Mouse (Mus musculus): Measurements from ENCODE around the gene Gm20605. TPM values are rescaled to one million over a fixed set of nuclear protein-coding genes. Genes with fewer than 3 reads are reported as not detected.

The Gm20605 gene
- polyA plus RNA-seq, 2 experiments = 7.4 to 16.8 TPM

- no peak for DNase-seq (ENCODE audit: low spot score)
- no peaks in the 10 kb centered on the region for H3K9me3 ChIP-seq (ENCODE audit: control insufficient read depth, low read length)
- ATAC-seq (ENCODE audit: low FRiP score, low read depth) = no peak
- H3K36me3 ChIP-seq (ENCODE audit: control insufficient read depth, insufficient read depth, low read length) = 0 out of 2 replicates have a peak, but pooled peaks cover 3% of the 10 kb centered on the region
- peak overlapping the region; percentile 56; the same call in 1 of the 2 replicates for H3K27ac ChIP-seq (replicated peaks; ENCODE audit: low read depth, low read length)
- no peak overlapping the region for H3K4me2 ChIP-seq (replicated peaks; ENCODE audit: low read depth, low read length, severe bottlenecking)
- H3K9ac ChIP-seq (ENCODE audit: low read depth, low read length, severe bottlenecking) = no peak overlapping the region
- H3K4me1 ChIP-seq (ENCODE audit: control insufficient read depth, insufficient read depth, low read length) = peaks cover 12% of the 10 kb centered on the region
- no peak for TF ChIP-seq POLR2A (IDR thresholded peaks at IDR 0.05; ENCODE audit: borderline replicate concordance, extremely low read depth, insufficient read depth, insufficient read length)
- no peak overlapping the region for H3K4me3 ChIP-seq (replicated peaks; ENCODE audit: low read length)
- H3K27me3 ChIP-seq (ENCODE audit: control insufficient read depth, insufficient read depth, low read length) = no peaks in the 10 kb centered on the region
- WGBS = 77% methylated on average over 5 of the region's 5 CpGs
Measured at GRCm38 (mm10) chr5:137672361-137672760, 43.4 kb downstream of the Gm20605 start.

GRCm38 (mm10) chr5:137673015-137673414 is 44.0 kb downstream of the Gm20605 start:
- no peak for TF ChIP-seq POLR2A (IDR thresholded peaks at IDR 0.05; ENCODE audit: borderline replicate concordance, extremely low read depth, insufficient read depth, insufficient read length)
- 86% methylated on average over 6 of the region's 6 CpGs for WGBS
- ATAC-seq (ENCODE audit: low FRiP score, low read depth) (no peak), DNase-seq (ENCODE audit: low spot score) (no peak)
- Histone ChIP-seq H3K4me3 (replicated peaks; ENCODE audit: low read length) (no peak overlapping the region), H3K9ac (ENCODE audit: low read depth, low read length, severe bottlenecking) (no peak overlapping the region), H3K27ac (replicated peaks; ENCODE audit: low read depth, low read length) (no peak overlapping the region), H3K4me2 (replicated peaks; ENCODE audit: low read depth, low read length, severe bottlenecking) (no peak overlapping the region), H3K9me3 (ENCODE audit: control insufficient read depth, low read length) (no peaks in the 10 kb centered on the region), H3K27me3 (ENCODE audit: control insufficient read depth, insufficient read depth, low read length) (no peaks in the 10 kb centered on the region), H3K4me1 (ENCODE audit: control insufficient read depth, insufficient read depth, low read length) (peaks cover 12% of the 10 kb centered on the region), H3K36me3 (ENCODE audit: control insufficient read depth, insufficient read depth, low read length) (no peaks in the 10 kb centered on the region)

GRCm38 (mm10) chr5:137674786-137675185 is 45.8 kb downstream of the Gm20605 start:
- no peak for DNase-seq (ENCODE audit: low spot score)
- no peak for TF ChIP-seq POLR2A (IDR thresholded peaks at IDR 0.05; ENCODE audit: borderline replicate concordance, extremely low read depth, insufficient read depth, insufficient read length)
- Histone ChIP-seq H3K4me3 (replicated peaks; ENCODE audit: low read length) (no peak overlapping the region), H3K4me2 (replicated peaks; ENCODE audit: low read depth, low read length, severe bottlenecking) (no peak overlapping the region), H3K27me3 (ENCODE audit: control insufficient read depth, insufficient read depth, low read length) (no peaks in the 10 kb centered on the region), H3K9ac (ENCODE audit: low read depth, low read length, severe bottlenecking) (no peak overlapping the region), H3K4me1 (ENCODE audit: control insufficient read depth, insufficient read depth, low read length) (peaks cover 12% of the 10 kb centered on the region), H3K9me3 (ENCODE audit: control insufficient read depth, low read length) (no peaks in the 10 kb centered on the region), H3K36me3 (ENCODE audit: control insufficient read depth, insufficient read depth, low read length) (no peaks in the 10 kb centered on the region), H3K27ac (replicated peaks; ENCODE audit: low read depth, low read length) (no peak overlapping the region)
- ATAC-seq (ENCODE audit: low FRiP score, low read depth) = no peak
- 95% methylated on average over 8 of the region's 8 CpGs for WGBS

- 94% methylated on average over 8 of the region's 8 CpGs for WGBS
- no peaks in the 10 kb centered on the region for H3K27me3 ChIP-seq (ENCODE audit: control insufficient read depth, insufficient read depth, low read length)
- no peak overlapping the region for H3K4me2 ChIP-seq (replicated peaks; ENCODE audit: low read depth, low read length, severe bottlenecking)
- H3K4me3 ChIP-seq (replicated peaks; ENCODE audit: low read length) = no peak overlapping the region
- H3K9ac ChIP-seq (ENCODE audit: low read depth, low read length, severe bottlenecking) = no peak overlapping the region
- peaks cover under 1% of the 10 kb centered on the region; the same call in 1 of the 2 replicates for H3K4me1 ChIP-seq (ENCODE audit: control insufficient read depth, insufficient read depth, low read length)
- no peaks in the 10 kb centered on the region for H3K36me3 ChIP-seq (ENCODE audit: control insufficient read depth, insufficient read depth, low read length)
- TF ChIP-seq POLR2A (IDR thresholded peaks at IDR 0.05; ENCODE audit: borderline replicate concordance, extremely low read depth, insufficient read depth, insufficient read length) = no peak
- no peaks in the 10 kb centered on the region for H3K9me3 ChIP-seq (ENCODE audit: control insufficient read depth, low read length)
- DNase-seq (ENCODE audit: low spot score) = no peak
- H3K27ac ChIP-seq (replicated peaks; ENCODE audit: low read depth, low read length) = no peak overlapping the region
- ATAC-seq (ENCODE audit: low FRiP score, low read depth) = no peak
Measured at GRCm38 (mm10) chr5:137677859-137678258, 48.9 kb downstream of the Gm20605 start.

- 85% methylated on average over 3 of the region's 3 CpGs for WGBS
- H3K9me3 ChIP-seq (ENCODE audit: control insufficient read depth, low read length) = no peaks in the 10 kb centered on the region
- H3K4me2 ChIP-seq (replicated peaks; ENCODE audit: low read depth, low read length, severe bottlenecking) = no peak overlapping the region
- H3K27me3 ChIP-seq (ENCODE audit: control insufficient read depth, insufficient read depth, low read length) = no peaks in the 10 kb centered on the region
- ATAC-seq (ENCODE audit: low FRiP score, low read depth) = no peak
- peaks cover 9% of the 10 kb centered on the region for H3K4me1 ChIP-seq (ENCODE audit: control insufficient read depth, insufficient read depth, low read length)
- H3K4me3 ChIP-seq (replicated peaks; ENCODE audit: low read length) = no peak overlapping the region
- no peak for TF ChIP-seq POLR2A (IDR thresholded peaks at IDR 0.05; ENCODE audit: borderline replicate concordance, extremely low read depth, insufficient read depth, insufficient read length)
- no peak for DNase-seq (ENCODE audit: low spot score)
- no peaks in the 10 kb centered on the region for H3K36me3 ChIP-seq (ENCODE audit: control insufficient read depth, insufficient read depth, low read length)
- no peak overlapping the region for H3K9ac ChIP-seq (ENCODE audit: low read depth, low read length, severe bottlenecking)
- no peak overlapping the region for H3K27ac ChIP-seq (replicated peaks; ENCODE audit: low read depth, low read length)
Measured at GRCm38 (mm10) chr5:137678736-137679135, 49.8 kb downstream of the Gm20605 start.

GRCm38 (mm10) chr5:137679726-137680125 is 50.8 kb downstream of the Gm20605 start:
- 79% methylated on average over 4 of the region's 4 CpGs for WGBS
- H3K9ac ChIP-seq (ENCODE audit: low read depth, low read length, severe bottlenecking) = no peak overlapping the region
- ATAC-seq (ENCODE audit: low FRiP score, low read depth) (no peak), DNase-seq (ENCODE audit: low spot score) (no peak)
- no peak overlapping the region for H3K4me3 ChIP-seq (replicated peaks; ENCODE audit: low read length)
- no peak overlapping the region for H3K27ac ChIP-seq (replicated peaks; ENCODE audit: low read depth, low read length)
- no peak for TF ChIP-seq POLR2A (IDR thresholded peaks at IDR 0.05; ENCODE audit: borderline replicate concordance, extremely low read depth, insufficient read depth, insufficient read length)
- H3K4me1 ChIP-seq (ENCODE audit: control insufficient read depth, insufficient read depth, low read length) = peaks cover 10% of the 10 kb centered on the region
- H3K27me3 ChIP-seq (ENCODE audit: control insufficient read depth, insufficient read depth, low read length) = no peaks in the 10 kb centered on the region
- no peaks in the 10 kb centered on the region for H3K36me3 ChIP-seq (ENCODE audit: control insufficient read depth, insufficient read depth, low read length)
- H3K4me2 ChIP-seq (replicated peaks; ENCODE audit: low read depth, low read length, severe bottlenecking) = no peak overlapping the region
- H3K9me3 ChIP-seq (ENCODE audit: control insufficient read depth, low read length) = no peaks in the 10 kb centered on the region
